Mouse (Mus musculus) kidney, embryonic 16.5 days (tissue): ENCODE data around the gene Sun2. TPM values are rescaled to one million over a fixed set of nuclear protein-coding genes. Genes with fewer than 3 reads are reported as not detected.

Source experiments
- ATAC-seq: fragments of 200-750 bp; cut with Nextera tagmentation; 2 replicates; pipeline ENCODE4 v1.8.0; 2017; ENCODE audit warnings: moderate TSS enrichment; ENCODE audit not compliant: low FRiP score, low TSS enrichment
- H3K27ac ChIP-seq: fragments of 300-500 bp; sonication (generic); 2 replicates; pipeline ENCODE4 v1.5.1; 2014; ENCODE audit warnings: low read length
- H3K27me3 ChIP-seq: fragments of 300-500 bp; sonication (generic); 2 replicates; pipeline ENCODE4 v1.6.1; 2014; ENCODE audit warnings: low read length, control low read depth, mixed read lengths; ENCODE audit not compliant: insufficient read depth
- H3K36me3 ChIP-seq: fragments of 300-500 bp; sonication (generic); 2 replicates; pipeline ENCODE4 v1.6.1; 2014; ENCODE audit warnings: low read length, control low read depth, mixed read lengths; ENCODE audit not compliant: insufficient read depth
- H3K4me1 ChIP-seq: fragments of 300-500 bp; sonication (generic); 2 replicates; pipeline ENCODE4 v1.6.1; 2014; ENCODE audit warnings: low read length, control low read depth, mixed read lengths; ENCODE audit not compliant: insufficient read depth
- H3K4me2 ChIP-seq: fragments of 300-500 bp; sonication (generic); replicated peaks from 2 replicates; pipeline ENCODE4 v1.6.1; 2014; ENCODE audit warnings: low read depth, low read length
- H3K4me3 ChIP-seq: fragments of 300-500 bp; sonication (generic); 2 replicates; pipeline ENCODE4 v1.5.1; 2014; ENCODE audit warnings: mild to moderate bottlenecking, low read length
- H3K9ac ChIP-seq: fragments of 300-500 bp; sonication (generic); replicated peaks from 2 replicates; pipeline ENCODE4 v1.6.1; 2014; ENCODE audit warnings: low read length
- H3K9me3 ChIP-seq: fragments of 300-500 bp; sonication (generic); 2 replicates; pipeline ENCODE4 v1.6.1; 2016; ENCODE audit warnings: low read length, control low read depth
- WGBS: fragments of 180-500 bp; shearing (Covaris S2); extraction: QIAGEN DNeasy Blood & Tissue Kit; methylation state at CpG from one replicate; pipeline ENCODE4 v1.1.7; 2014; 5-methylcytosine and 5-hydroxymethylcytosine counted together
- polyA plus RNA-seq: library from polyadenylated mRNA; unstranded; fragments of >200 nt; fragmentation: Nextera tagmentation; extraction: Ambion mirVana; gene quantifications from 2 replicates; pipeline ENCODE4 v1.2.1, GENCODE M21; 2015

Sun2 gene
- polyA plus RNA-seq: 5.7 and 5.8 TPM in 2 replicates

DNA sequence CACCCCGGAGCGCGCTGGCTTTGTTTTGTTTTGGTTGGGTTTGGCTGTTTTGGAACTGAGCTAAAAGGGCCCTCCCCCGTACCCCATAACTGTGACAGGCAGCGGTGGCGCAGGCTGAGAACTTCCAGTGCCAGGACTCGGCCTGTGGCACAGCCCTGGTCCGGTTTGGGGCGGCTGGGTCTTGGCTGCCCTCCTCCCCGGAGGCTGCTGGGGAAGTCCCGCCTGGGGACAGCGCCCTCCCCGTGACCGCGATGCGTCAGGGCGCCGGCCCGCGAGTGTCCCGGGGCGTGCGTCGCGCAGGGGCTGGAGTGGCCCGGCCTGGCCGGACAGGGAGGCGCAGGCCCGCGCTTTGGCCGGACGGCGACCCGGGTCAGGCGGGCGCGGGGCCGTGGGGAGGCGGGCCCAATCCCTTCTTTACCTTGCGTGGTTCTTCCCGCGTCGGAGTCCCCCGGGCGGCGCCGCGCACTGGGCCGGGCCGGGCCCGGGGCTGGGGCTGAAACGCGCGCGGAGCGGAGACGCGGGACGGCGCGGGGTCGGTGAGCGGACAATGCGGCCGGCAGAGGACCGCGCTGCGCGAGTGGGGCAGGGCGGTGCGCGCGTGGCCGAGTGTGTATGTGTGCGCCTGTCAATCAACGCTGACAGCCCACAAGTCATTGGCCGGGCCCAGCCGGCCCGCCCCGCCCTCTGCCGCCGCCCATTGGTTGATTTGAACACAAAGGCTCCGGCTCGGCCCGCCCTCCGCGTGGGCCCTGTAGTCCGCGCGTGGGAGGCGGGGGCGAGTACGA is at the start of gene Sun2:
Sun2 (minus strand) TSS at position 616 of the 785 bp plus-strand sequence.
- Histone ChIP-seq H3K4me2 (peak within 1 kb of the TSS; percentile 84), H3K4me3 (peak within 1 kb of the TSS; percentile 95), H3K4me1 (peaks cover 40% of the 10 kb centered on the region), H3K27me3 (no peaks in the 10 kb centered on the region), H3K9me3 (no peaks in the 10 kb centered on the region), H3K9ac (peak within 1 kb of the TSS; percentile 96), H3K36me3 (peaks cover 22% of the 10 kb centered on the region), H3K27ac (peak within 1 kb of the TSS; percentile 80)
- peak; percentile 89 for ATAC-seq
- WGBS: under 1% methylated on average over 89 of the region's 93 CpGs

- WGBS: 6% methylated on average over 12 of the region's 12 CpGs
- H3K9me3 ChIP-seq: no peaks in the 10 kb centered on the region
- no peak for ATAC-seq
Measured at GRCm38 (mm10) chr15:79791502-79791901, 49.2 kb upstream of the Sun2 start.

GRCm38 (mm10) chr15:79790905-79791304 is 48.6 kb upstream of the Sun2 start:
- no peaks in the 10 kb centered on the region for H3K36me3 ChIP-seq
- WGBS: 81% methylated on average over 6 of the region's 6 CpGs
- no peaks in the 10 kb centered on the region for H3K9me3 ChIP-seq
- no peak overlapping the region for H3K4me3 ChIP-seq
- H3K27me3 ChIP-seq: peaks cover 4% of the 10 kb centered on the region; the same call in 1 of the 2 replicates
- no peak for ATAC-seq
- no peak overlapping the region for H3K9ac ChIP-seq
- no peak overlapping the region for H3K27ac ChIP-seq
- H3K4me2 ChIP-seq: no peak overlapping the region
- no peaks in the 10 kb centered on the region for H3K4me1 ChIP-seq

More at GRCm38 (mm10) chr15:79791502-79791901, 49.2 kb upstream of the Sun2 start:
- Histone ChIP-seq H3K9ac (no peak overlapping the region), H3K4me2 (no peak overlapping the region), H3K27ac (no peak overlapping the region), H3K27me3 (peaks cover 4% of the 10 kb centered on the region; the same call in 1 of the 2 replicates), H3K4me3 (no peak overlapping the region), H3K36me3 (no peaks in the 10 kb centered on the region), H3K4me1 (no peaks in the 10 kb centered on the region)

GRCm38 (mm10) chr15:79790111-79790510 is 47.8 kb upstream of the Sun2 start:
- WGBS: 57% methylated on average over 8 of the region's 8 CpGs
- H3K4me3 ChIP-seq: no peak overlapping the region
- H3K27me3 ChIP-seq: 0 out of 2 replicates have a peak, but pooled peaks cover under 1% of the 10 kb centered on the region
- H3K36me3 ChIP-seq: no peaks in the 10 kb centered on the region
- no peak for ATAC-seq
- no peaks in the 10 kb centered on the region for H3K4me1 ChIP-seq
- no peak overlapping the region for H3K9ac ChIP-seq
- no peak overlapping the region for H3K27ac ChIP-seq
- no peaks in the 10 kb centered on the region for H3K9me3 ChIP-seq
- no peak overlapping the region for H3K4me2 ChIP-seq

DNA sequence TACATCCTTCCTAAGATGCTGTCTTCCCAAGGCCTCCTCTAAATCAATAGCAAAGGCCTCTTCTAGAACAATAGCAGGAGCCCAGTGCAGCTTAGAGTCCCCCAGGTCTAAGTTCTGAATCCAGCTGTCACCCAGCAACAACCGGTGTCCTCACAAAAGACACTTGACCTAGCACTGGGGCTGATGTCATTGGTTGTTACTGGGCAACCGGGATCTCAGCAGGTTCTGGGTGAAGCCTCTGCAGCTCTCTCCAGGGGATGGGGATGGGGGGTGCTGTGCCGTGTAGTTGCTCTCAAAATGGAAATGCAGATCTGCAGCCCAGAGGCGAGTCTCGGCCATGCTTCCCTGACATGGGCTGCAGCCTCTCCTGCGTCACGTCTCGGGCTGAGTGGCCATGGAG is 45.5 kb upstream of the Sun2 start:
- no peak overlapping the region for H3K4me3 ChIP-seq
- H3K27ac ChIP-seq: no peak overlapping the region
- no peaks in the 10 kb centered on the region for H3K36me3 ChIP-seq
- H3K27me3 ChIP-seq: no peaks in the 10 kb centered on the region
- no peaks in the 10 kb centered on the region for H3K9me3 ChIP-seq
- no peaks in the 10 kb centered on the region for H3K4me1 ChIP-seq
- 70% methylated on average over 8 of the region's 8 CpGs for WGBS
- no peak overlapping the region for H3K4me2 ChIP-seq
- no peak overlapping the region for H3K9ac ChIP-seq
- no peak for ATAC-seq

GRCm38 (mm10) chr15:79785056-79785455 is 42.7 kb upstream of the Sun2 start:
- Histone ChIP-seq H3K4me1 (no peaks in the 10 kb centered on the region), H3K4me3 (no peak overlapping the region), H3K9ac (no peak overlapping the region), H3K4me2 (no peak overlapping the region), H3K9me3 (no peaks in the 10 kb centered on the region), H3K27me3 (no peaks in the 10 kb centered on the region), H3K36me3 (no peaks in the 10 kb centered on the region), H3K27ac (no peak overlapping the region)
- 72% methylated on average over 1 of the region's 1 CpGs for WGBS
- no peak for ATAC-seq

GRCm38 (mm10) chr15:79777749-79778148 is 35.4 kb upstream of the Sun2 start, which contains the start of gene Dnal4:
Dnal4 (minus strand) TSS chr15:79777849.
- H3K27ac ChIP-seq: no peak within 1 kb of the TSS
- ATAC-seq: no peak
- H3K9ac ChIP-seq: no peak within 1 kb of the TSS
- H3K36me3 ChIP-seq: no peaks in the 10 kb centered on the region
- no peaks in the 10 kb centered on the region for H3K9me3 ChIP-seq
- peaks cover 16% of the 10 kb centered on the region for H3K4me1 ChIP-seq
- H3K27me3 ChIP-seq: no peaks in the 10 kb centered on the region
- H3K4me3 ChIP-seq: no peak within 1 kb of the TSS
- H3K4me2 ChIP-seq: no peak within 1 kb of the TSS

DNA sequence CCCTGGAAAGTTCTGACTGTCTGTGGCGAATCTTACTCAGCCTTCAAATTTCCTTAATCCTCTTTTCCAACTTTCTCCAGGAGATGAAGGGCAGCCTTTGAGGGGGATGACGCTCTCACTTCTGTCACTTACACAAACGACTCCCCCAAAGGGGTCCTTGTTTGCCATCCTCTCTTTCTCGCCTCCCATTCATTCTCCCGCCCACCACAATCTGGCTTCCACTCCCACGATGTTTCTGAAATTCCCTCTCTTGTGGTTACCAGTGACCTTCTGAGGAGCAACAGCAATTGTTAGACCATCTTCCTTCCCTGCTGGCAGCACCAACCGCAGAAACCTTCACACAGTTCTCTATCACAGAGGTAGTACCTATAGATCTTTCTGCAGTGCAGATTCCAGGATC is 33.3 kb upstream of the Sun2 start:
- Histone ChIP-seq H3K4me3 (no peak overlapping the region), H3K4me1 (peaks cover 16% of the 10 kb centered on the region), H3K4me2 (no peak overlapping the region), H3K36me3 (no peaks in the 10 kb centered on the region), H3K27ac (no peak overlapping the region), H3K27me3 (no peaks in the 10 kb centered on the region), H3K9ac (no peak overlapping the region), H3K9me3 (no peaks in the 10 kb centered on the region)
- 59% methylated on average over 7 of the region's 7 CpGs for WGBS
- ATAC-seq: no peak

DNA sequence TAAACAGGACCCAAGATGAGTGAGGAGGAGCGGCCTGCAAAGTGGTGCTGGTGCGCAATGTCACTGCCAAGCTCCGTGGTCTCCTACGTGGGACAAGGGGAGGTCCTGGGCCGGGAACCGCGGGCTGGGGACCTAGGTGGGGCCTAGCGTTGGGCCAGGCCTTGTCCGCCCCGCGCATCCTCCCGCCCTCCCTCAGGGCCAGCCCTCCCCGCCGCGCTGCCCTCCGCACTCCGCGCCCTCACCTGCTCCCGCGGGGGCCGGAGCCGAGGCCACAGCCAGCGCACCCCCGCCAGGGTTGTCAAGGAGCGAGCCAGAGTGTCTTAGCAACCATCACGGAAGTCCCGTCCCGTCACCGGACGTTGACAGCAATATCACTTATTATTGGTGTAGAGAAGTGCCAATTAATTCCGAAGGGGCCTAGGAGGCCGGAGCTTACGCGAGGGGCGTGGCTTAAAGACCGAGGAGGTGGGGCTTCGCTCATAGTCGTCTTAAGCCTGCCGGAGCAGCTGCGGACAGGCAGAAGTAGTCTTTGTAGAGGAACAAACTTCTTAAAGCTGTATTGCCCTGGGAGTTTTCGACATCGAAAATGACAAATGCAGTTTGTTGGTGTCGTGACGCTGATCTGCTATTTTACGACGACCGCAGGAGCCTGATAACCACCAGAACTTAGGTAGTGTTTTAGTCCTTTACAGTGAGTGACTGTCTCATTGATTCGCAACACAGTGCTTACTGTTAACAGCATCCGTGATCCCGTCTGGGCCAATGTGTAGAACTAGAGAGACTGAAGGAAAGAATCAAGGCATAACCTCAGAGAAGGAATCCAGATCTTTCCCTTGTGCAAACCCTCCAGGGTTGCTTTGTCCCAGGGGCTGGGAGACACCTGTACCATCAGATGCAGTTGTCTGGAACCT is 32.0 kb upstream of the Sun2 start:
- peak overlapping the region; percentile 69 for H3K27ac ChIP-seq
- peak overlapping the region; percentile 70 for H3K4me3 ChIP-seq
- peaks cover 16% of the 10 kb centered on the region for H3K4me1 ChIP-seq
- H3K9me3 ChIP-seq: no peaks in the 10 kb centered on the region
- no peaks in the 10 kb centered on the region for H3K27me3 ChIP-seq
- under 1% methylated on average over 45 of the region's 50 CpGs for WGBS
- no peaks in the 10 kb centered on the region for H3K36me3 ChIP-seq
- H3K9ac ChIP-seq: peak overlapping the region; percentile 81
- peak; percentile 99 for ATAC-seq
- peak overlapping the region; percentile 57 for H3K4me2 ChIP-seq
